Mouse (Mus musculus): ENCODE results near the gene Stmnd1. TPM values are rescaled to one million over a fixed set of nuclear protein-coding genes. Genes with fewer than 3 reads are reported as not detected.

The Stmnd1 gene
- polyA plus RNA-seq (2014; fragmentation: Illumina TruSeq; extraction: RNeasy Lipid Tissue Mini Kit (QIAGEN cat#74804); ENCODE audit: low read depth, low replicate concordance), result 1.4 TPM

GRCm38 (mm10) chr13:46273453-46274110 lies at the start of gene Stmnd1:
Gene Stmnd1 (plus strand): TSS chr13:46273721.

Other genes starting within 250 kb of the Stmnd1 start
- gene Rbm24, start 144.7 kb downstream of the Stmnd1 start, polyA plus RNA-seq (2014; fragmentation: Illumina TruSeq; extraction: RNeasy Lipid Tissue Mini Kit (QIAGEN cat#74804); ENCODE audit: low read depth, low replicate concordance), result 2.3 TPM
- gene Cap2, start 228.1 kb downstream of the Stmnd1 start, polyA plus RNA-seq (2014; fragmentation: Illumina TruSeq; extraction: RNeasy Lipid Tissue Mini Kit (QIAGEN cat#74804); ENCODE audit: low read depth, low replicate concordance), result 23.4 TPM